Mouse (Mus musculus) adrenal gland, adult 2 months (tissue): ENCODE measurements around the gene Patj. TPM values are rescaled to one million over a fixed set of nuclear protein-coding genes. Genes with fewer than 3 reads are reported as not detected.
"Not testable (repeated sequence)": the region's sequence is repeated elsewhere in the genome, so short reads cannot be mapped to it uniquely, and the experiment has no call there.

Experiments used
- DNase-seq: peaks from one replicate; pipeline ENCODE4 v3.0.0; 2021
- polyA plus RNA-seq: library from polyadenylated mRNA; depleted of rRNA; stranded (reverse); fragments of >200 nt; gene quantifications from 2 replicates; pipeline ENCODE4 v1.2.3, GENCODE M21; 2012
- total RNA-seq, 2 experiments: library from RNA; stranded (reverse); gene quantifications; 2 replicates each; pipeline ENCODE4 v1.2.3; 2021

The Patj gene
- total and polyA plus RNA-seq, 3 experiments, result 0.86 to 4.6 (median 4.0) TPM

DNA sequence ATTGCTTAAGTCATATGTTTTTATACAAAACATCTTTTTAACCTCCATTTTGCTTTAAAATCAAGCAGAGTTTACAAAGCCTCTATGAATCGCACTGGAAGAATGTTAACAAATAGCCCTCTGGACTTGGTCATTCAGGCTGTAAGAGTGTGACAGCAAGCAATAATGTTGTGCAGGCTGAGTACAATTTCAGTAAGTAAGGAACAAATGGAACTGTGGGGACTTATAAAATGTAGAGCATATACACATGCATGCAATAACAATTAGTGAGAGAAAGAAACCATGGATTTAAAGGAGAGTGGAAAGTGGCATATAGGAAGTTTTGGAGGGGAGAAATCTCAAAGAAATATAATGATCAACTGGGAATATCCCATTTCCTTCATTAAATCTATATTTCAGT, 261.2 kb downstream of the Patj start:
- DNase-seq, result no peak

DNA sequence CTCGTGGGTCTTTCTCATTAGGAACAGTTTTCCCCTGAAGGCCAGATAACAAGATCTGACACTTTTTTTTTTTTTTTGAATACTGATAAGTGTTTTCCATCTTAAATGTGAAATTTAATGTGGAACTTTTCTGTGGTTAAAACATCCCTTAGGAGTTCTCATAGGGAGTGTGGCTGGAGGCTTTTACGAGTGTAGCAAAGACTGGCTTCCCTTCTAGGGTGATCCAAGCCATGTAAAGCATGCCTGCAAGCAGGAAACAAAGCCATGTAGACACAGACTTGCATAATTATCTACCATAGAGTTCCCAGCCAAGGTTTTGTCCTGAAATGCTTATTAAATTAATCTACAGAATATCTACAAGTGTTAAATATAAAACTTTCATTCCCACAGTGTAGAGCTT, 263.4 kb downstream of the Patj start:
- DNase-seq, result no peak

DNA sequence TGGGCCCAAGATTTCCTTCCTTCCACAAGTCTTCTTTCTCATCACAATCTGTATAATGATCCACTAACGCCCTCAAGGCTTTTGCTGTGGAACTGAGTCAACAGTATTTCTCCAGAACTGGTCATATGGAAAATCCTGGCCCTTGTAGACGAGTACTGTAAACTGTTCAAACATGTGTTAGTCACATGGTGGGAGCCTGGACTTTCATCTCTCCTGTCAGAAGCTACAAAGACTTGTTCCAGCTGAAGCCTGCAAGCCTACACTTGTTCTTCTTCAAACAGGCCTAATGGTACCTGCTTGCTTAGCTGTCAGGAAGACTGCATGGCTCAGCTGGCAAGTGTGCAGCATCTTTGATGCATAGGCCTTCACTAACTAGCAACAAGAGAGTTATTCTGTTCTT, 264.9 kb downstream of the Patj start:
- DNase-seq, result no peak

DNA sequence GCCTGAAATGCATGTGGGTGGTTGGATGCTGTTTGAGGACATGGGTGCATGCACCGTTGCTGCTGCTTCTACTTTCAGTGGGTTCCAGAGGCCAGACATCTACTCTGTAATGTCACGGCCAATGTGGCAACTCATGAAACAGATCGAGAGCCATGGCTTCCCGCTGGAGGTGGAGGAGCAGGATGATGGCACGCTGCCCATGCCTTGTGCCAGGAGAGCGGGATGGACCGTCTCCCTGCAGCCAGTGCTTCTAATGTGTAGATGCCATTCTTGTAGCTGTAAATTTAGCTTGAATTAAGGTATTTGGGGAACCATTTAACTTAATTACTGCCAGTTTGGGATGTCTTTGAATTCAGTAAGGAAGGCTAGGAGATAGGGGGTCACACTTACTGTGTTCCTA, 270.3 kb downstream of the Patj start:
- no peak for DNase-seq

DNA sequence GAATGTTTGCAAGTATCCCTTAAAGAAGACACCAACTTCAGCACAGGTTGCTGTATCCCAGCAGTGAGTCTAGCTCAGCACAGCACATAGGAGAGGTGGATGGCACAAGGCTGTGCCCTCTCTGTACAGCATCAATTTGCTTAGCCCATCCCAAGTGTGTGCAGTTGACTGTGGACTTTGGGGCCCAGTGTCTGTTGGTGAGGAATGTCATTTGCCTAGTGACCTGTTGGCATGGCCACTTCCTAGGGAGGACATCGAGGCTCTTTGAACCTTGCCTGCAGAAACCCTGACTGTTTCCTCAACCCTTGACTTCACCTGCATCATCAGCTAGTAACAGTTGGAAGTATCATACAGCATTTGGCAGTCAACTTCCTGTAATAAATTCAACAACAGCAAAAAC, 270.9 kb downstream of the Patj start:
- DNase-seq, result no peak

DNA sequence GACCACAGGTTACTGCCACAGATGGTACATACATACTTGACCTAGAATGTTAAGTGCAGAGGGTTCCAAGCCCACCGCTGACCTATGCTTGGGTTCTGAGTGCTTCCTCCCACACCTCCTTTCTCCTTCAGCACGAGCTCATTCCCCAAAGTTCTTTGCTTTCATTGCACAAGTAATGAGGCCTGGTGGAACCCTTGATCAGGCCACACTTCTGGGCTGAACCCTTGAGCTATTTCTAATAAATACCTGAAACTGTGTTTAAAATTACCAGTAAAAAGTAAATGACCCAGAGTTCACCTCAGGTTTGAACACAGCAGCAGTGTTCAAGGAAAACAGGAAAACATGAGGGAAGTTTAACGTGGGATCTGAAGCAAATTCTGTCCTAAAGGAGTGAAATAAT, 271.4 kb downstream of the Patj start:
- no peak for DNase-seq

DNA sequence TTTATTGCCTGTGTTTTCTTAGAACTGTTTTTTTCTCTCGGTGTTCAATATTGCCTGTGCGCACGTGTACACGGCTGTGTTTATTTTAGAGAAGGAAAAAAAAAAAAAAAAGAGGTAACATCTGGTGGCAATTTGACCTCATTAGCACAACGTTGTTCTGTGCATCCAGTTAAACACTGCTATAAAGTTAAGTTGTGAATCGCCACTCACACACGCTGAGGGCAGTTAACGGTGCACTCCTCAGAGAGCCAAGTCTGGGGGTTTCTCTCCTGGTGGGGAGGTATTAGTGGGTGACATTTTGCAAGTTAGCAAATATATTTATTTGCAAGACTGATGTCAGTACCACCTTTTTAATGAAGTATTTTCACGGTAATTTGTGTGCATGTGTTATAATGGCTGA, 281.9 kb downstream of the Patj start:
- no peak for DNase-seq

DNA sequence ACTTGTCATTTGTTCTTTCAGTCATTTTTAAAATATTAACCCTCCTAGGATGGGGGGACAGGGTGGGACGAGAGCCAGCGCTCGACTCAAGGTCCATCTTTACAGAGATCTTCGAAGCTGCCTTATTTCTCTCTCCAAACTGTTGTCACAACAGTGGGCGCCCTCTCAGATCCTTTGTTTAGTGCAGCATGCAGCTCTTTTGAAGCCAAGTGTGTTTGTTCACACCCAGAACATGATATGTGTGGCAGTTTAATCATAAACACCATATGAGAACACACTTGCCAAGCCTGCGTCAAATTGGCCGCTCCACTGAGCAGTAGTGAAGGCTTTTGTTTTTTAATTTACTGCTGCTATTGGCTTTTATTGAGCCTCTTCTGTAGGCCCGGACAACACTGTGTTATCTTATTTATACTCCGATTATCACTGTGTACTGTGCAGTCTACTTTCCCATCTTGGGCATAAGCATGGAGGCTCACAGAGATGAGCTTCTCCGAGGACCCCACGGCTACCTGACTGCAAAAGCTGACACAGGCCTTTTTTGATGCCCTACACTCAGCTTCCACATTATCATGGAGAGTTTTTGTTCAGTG, 291.2 kb downstream of the Patj start:
- no peak for DNase-seq

DNA sequence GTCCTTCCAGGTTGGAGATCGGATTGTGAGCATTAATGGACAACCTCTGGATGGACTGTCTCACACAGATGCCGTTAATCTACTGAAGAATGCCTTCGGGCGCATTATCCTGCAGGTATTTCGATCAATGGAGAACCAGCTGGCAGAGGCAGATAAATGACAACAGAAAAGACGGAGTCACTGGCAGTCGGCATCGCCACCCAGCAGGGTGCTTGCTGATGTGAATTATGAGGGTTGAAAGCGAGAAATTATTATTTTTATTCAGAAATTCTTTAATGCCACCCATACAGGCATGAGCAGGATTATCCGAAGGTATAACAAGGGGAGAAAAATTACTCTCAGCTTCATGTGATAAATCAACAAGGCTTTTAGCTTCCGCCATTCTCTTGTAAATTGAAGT, 292.5 kb downstream of the Patj start:
- no peak for DNase-seq

DNA sequence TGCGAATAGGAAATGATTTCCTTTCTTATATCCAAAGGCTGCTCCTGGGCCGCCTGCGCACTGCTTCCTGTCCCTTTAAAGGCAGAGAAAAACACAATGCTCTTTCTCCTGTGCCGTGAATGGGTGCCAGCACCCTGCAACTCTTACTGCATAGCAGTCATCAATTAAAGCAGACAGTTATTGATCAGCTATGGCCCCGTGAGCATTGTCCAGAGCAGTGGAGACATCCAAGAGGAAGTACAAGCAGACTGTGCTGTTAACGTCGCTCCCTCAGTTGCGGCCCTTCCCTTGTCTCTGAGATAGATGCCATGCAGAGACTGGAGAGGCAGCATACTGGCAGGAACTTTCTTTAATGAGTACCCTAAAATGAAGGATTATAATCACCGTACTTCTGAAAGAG, 292.9 kb downstream of the Patj start:
- DNase-seq, result no peak

DNA sequence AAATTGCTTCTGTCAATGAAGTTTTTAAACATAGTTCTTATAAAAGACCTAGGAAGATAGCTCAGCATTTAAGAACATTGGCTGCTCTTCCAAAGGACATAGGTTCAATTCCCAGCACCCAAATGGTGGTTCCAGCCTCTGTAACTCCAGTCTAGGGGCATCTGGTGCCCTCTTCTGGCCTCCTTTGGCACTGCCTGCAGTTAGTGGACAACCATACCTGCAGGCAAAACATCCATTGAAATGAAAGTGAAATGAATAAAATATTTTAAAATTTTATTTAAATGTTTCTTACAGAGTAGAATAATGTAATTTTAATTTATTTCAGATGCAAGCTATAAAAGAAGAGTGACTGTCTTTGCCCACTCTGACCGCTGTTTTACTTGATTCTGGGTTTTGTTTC, 294.4 kb downstream of the Patj start:
- DNase-seq, result no peak

DNA sequence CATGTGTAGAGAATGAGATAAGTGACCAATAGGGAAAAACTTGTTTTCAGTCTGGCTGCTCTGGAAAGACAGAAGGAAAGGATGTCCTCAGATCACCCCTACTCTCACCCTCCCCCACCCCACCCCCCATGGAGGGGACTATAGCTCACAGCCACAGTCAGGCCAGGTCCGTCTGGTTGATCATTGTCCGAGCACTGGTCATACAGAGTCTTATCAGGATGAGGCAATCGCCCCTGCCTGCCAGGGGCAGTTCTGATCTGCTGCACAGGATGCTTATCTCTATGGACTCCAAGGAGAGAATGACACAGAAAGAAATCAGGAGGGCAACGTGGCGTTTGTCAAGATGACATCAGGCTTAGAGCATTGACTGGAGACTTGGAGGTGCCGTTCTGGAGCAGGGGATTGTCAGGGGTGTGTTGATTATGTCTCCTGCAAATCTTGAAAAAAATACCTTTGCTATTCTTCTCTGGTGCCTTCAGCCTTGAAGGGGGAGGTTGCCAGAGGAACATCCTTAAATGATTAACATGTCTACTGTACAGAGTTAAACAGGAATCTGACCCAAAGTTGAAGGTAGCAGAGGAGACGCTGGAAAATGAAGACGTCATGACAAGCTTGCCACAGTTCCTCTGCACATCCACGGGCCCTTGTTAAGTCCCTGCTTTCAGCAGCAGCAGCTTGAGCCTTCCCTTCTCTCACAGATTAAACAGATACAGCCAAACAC, 298.0 kb downstream of the Patj start:
- DNase-seq, result peak; percentile 10

DNA sequence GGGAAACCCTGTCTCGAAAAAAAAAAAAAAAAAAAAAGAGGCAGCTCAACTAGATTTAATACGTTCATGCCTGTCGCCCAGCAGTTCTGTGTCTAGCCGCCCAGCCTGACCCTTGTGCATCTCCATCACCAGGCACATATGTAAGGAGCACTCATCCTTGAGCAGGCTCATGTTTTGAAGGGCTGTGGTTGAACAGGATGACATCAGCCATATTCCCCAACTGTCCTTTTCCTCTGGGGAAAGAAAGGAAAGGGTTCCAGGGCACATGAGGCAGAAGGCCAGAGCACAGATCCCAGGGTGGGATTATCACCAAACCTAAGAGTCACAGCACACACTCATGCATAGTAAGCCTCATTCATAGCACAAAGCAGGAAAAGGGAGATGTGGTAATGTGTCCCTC, 302.3 kb downstream of the Patj start:
- DNase-seq, result no peak

DNA sequence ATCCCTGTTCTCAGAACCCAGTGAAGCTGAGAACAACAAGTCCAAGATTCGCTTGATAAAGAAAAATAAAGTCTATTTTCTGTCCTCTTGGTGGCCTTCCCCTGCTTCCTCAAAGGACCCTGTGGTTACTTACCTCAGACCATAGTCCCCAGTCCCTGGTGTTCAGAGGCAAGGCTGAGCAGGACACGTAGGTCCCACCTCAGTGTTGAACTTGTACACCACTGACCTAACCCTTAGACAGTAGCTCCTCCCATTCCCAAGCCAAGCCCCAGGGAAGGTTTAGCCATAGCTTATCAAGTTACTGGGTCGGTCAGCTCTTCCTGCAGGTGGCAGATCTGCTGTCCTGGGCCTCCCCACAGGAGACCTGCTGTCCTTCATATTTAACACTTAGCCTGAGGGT, 303.3 kb downstream of the Patj start:
- DNase-seq, result no peak

DNA sequence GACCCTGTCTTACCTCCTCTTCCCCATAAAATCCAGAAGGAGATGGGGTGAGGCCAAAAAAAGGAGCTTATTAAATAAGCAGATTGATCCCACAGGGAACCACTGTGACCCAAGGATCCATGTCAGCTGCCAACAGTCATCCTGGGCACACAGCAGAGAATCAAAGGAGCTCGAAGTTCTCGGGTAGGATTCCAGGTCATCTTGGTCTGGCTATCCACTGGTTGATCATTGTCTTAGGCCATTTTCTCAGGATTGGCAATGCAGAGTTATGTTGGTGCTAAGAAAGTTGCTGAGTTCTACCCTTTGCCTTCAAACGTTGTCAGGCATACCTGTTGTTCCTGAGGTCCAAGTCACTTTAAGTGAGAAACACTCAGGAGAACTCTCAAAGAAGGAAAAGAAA, 304.6 kb downstream of the Patj start:
- DNase-seq, result no peak

DNA sequence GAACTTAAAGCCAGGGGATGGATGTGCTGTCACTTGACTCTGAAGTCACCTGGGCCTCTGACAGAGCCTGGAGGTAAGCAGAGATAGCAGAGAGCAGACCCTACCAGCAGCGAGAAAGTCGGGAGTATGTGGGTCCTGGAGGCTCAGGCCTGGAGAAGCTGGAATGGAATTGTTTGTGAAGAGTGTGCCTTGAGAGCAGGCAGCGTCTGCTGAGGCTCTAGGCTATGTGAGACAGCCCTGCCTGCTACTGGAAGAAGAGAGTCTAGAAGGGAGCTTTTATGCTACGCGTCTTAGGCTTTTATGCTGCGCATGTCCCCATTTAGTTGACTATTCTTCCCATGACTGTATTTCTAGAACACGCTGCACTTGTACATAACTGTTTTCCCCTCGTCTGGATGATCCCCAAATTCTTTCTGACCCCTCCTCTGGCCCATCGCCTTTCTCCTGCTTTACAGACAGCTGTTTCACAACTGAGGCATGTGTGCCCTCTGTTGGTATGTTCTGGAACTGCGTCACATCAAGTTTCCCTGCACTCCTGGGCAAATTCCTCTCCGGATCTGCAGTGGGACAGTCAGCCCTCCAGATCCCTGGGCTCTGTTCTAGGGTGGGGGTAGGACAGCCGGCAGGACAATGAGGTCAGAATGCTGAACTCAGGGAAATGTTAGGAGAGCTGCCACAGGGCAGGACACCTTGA, 306.8 kb downstream of the Patj start:
- peak; percentile 55 for DNase-seq

DNA sequence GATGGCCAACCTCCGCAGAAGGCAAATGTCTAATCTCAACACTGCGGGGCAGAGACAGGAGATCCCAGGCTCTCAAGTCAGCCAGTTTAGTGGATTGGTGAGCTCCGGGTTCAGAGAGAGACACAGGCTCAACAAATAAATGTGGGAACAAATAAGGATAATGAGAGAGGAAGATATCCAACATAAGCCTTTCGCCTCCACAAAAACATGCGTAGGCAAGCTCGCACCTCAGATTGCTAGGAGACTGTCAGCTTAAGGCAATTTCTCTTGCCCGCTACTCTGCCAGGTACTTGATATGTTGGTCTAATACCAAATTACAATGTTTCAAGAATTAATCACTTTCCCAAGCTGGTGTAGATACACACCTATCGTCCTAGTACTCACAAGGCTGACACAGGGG, 315.3 kb downstream of the Patj start:
- DNase-seq, result no peak

DNA sequence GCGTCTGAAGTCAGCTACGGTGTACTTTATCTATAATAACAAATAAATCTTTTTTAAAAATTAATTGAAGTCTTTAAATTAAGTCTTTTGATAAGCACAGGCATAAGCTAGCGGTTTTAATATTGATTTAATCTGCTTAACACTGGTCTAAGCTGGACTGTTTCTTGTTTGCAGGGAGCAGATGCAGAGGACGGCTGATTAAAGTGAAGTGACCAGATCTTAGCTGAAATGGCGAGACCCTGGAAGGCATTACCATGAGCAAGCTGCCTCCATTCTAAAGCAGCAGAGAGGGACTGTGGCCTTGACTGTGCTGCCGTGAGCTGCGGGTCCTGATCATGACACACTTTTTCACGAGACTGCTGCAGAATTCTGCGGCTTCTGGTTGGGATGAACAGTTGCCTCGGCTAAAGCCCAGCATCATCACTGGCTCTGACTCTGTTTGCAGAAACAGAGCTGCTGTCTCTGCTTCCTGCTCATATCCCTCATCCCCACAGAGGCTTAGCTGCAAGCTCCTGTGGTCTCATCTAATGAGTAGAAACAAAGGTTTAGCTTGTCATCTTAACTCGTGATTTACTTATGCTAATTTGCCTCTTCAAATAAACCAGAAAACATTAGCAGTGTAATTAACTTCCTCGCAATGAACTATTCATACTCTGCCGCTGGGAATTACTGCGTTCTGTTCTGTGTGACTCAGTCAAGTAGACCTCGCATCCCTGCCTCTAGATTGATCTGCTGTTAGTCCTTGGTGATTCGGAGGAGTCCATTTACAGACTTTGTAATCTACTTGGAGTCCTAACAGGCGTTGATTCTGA, 322.4 kb downstream of the Patj start:
- no peak for DNase-seq

DNA sequence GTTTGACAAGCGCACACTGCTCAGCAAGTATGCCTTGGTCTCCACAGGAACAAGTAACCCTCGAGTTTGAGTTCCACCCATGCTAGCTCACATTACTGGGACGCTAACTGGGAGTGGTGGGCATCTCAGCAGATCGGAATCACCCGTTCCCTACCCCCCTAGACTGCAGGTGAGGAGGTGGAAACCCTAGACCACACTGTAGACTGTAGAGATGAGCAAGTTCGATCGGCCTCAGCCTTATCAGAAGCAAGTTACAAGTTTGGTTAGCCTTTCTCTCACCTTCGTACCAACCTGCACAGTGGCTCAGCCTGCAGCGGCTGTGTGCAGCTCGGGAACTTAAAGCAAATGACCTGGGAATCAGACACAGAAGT, 322.9 kb downstream of the Patj start:
- no peak for DNase-seq

DNA sequence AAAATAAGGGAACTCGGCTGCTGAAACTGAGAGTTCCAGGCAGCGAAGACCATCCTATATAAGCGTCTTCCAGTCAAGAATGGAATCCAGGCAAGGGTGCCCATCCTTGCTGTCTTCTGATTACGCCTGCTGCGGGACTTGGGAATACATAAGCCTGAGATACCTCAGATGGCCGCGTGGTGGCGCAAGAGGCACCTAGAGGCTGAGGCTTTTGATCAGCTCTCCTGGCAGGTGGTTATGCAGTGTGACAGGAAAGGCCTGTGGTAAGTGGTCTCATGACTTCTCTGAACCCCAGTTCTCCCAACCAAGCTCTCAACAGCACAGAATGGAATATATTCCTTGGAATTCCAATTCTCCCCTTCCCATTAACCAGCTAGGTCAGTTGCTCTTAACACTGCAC, 326.9 kb downstream of the Patj start:
- peak; percentile 47 for DNase-seq

DNA sequence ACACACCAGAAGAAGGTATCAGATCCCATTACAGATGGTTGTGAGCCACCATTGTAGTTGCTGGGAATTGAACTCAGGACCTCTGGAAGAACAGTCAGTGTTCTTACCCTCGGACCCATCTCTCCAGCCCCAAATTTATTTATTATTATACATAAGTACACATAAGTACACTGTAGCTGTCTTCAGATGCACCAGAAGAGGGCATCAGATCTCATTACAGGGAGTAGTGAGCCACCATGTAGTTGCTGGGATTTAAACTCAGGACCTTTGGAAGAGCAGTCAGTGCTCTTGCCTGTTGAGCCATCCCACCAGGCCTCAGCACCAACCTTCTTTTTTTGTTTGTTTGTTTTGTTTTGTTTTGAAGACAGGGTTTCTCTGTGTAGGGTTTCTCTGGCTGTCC, 329.1 kb downstream of the Patj start:
- not testable (repeated sequence) for DNase-seq

DNA sequence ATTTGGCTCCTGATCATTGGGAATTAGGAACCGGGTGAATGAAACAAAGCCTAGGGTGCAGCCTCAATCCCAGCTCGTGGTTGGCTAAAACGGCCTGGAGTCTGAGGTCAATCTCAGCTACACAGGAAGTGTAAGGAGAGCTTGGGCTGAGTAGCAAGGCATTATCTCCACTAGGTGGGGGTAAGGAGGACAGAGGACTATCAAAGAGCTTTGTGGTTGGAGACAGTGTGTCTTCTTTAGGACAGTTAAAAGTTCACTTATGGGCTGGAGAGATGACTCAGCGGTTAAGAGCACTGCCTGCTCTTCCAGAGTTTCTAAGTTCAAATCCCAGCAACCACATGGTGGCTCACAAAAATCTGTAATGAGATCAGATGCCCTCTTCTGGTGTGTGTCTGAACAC, 329.9 kb downstream of the Patj start:
- DNase-seq, result no peak
